Mouse (Mus musculus) bone marrow macrophage, adult 2 months (primary cell): Measurements from ENCODE around the gene Brk1. TPM values are rescaled to one million over a fixed set of nuclear protein-coding genes. Genes with fewer than 3 reads are reported as not detected.

ENCODE experiments used
- H3K27ac ChIP-seq: 2 replicates; pipeline ENCODE4 v1.5.1; 2012; ENCODE audit warnings: low read depth, low read length; ENCODE audit not compliant: insufficient read depth
- H3K4me1 ChIP-seq: 2 replicates; pipeline ENCODE4 v1.6.1; 2012; ENCODE audit warnings: low read length; ENCODE audit not compliant: control insufficient read depth, insufficient read depth
- H3K4me3 ChIP-seq: 2 replicates; pipeline ENCODE4 v1.5.1; 2012; ENCODE audit warnings: mild to moderate bottlenecking, low read length, moderate library complexity; ENCODE audit not compliant: insufficient read depth
- CTCF ChIP-seq: IDR thresholded peaks from 2 replicates; pipeline ENCODE4 v1.5.1; 2012; ENCODE audit warnings: low read depth, mild to moderate bottlenecking, low read length, moderate library complexity
- POLR2A ChIP-seq: IDR thresholded peaks from 2 replicates; pipeline ENCODE4 v1.6.1; 2012; ENCODE audit warnings: mild to moderate bottlenecking, low read depth, low read length, borderline replicate concordance
- polyA plus RNA-seq: library from polyadenylated mRNA; stranded (reverse); fragments of >200 nt; gene quantifications from 2 replicates; pipeline ENCODE4 v1.2.4, GENCODE M21; 2012; ENCODE audit not compliant: missing spikeins, insufficient read depth, insufficient read length

Brk1 gene
- polyA plus RNA-seq, 1 experiment = 300 TPM

DNA sequence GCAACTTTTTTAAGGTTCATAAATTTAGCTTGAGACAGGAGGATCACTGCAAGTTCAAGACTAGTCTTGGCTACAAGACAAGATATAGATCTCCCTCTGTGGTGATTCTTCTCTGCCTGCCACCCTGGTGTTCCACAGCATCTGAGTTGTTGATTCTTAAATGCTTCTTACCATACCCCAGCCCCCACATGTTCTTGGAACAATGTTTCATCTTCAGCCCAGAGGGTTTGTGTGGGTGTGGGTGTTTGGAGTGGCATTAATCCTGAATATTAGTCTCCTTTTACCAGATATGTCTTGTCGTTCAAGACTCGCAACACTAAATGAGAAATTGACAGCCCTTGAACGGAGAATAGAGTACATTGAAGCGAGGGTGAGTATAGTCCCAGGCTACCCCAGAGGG is 10.9 kb downstream of the Brk1 start:
- no peak overlapping the region for H3K4me3 ChIP-seq
- TF ChIP-seq POLR2A (no peak), CTCF (no peak)
- H3K27ac ChIP-seq = no peak overlapping the region
- H3K4me1 ChIP-seq = peaks cover 3% of the 10 kb centered on the region; the same call in 1 of the 2 replicates

DNA sequence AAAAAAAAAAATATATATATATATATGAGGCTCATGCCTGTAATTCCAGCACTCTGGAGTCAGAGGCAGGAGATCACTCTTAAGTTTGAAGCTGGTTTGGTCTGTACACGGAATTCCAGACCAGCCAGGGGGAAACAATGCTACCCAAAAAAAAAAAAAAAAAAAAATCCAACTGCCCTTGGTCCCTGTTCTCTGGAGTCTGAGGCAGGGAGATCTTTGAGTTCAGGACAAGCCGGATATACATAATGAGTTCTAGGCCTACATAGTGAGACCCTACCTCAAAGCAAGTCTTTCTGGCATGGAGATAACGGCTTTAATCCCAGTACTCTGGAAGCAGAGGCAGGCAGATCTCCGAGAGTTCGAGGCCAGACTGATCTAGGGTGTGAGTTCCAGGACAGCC is 18.8 kb downstream of the Brk1 start:
- Histone ChIP-seq H3K4me1 (peaks cover 19% of the 10 kb centered on the region), H3K4me3 (peak overlapping the region; percentile 57), H3K27ac (no peak overlapping the region)
- no peak for TF ChIP-seq CTCF
- TF ChIP-seq POLR2A = no peak

DNA sequence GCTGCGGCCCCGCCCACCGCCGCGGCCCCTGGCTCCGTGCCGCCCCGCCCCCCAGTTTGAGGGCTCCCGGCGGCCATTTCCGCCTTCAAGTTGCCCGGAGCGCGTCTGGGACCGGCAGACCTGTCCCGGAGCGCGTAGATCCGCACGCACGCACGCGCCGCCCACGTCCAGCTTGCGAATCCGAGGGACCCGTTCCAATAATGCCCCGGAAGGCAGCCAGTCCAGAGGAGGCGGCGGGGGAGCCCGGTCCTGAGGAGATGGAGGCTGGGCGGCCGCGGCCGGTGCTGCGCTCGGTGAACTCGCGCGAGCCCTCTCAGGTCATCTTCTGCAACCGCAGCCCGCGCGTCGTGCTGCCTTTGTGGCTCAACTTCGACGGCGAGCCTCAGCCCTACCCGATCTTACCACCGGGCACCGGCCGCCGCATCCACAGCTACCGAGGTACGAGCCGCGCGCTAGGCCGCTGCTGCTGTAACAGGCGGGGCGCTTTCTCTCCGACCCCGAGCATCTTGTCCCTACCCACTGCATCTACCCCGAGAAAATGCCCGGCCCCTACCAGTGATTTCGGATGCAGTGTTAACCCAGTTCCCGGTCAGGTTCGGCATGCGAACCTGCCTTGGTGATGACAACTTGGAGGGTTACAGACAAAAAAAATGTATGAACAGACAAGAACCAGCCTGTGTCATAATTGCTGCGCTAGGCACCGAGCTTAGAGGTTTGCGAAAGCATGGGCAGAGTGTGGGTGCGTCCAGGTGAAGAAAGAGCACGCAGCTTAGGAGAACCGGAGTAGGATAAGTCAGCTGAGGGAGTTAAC is 19.6 kb downstream of the Brk1 start, which contains the start of gene Vhl:
Vhl (plus strand) TSS at position 19 of the 811 bp plus-strand sequence.
- TF ChIP-seq POLR2A (no peak), CTCF (no peak)
- peak within 1 kb of the TSS; percentile 49 for H3K27ac ChIP-seq
- peak within 1 kb of the TSS; percentile 81 for H3K4me3 ChIP-seq
- H3K4me1 ChIP-seq = peaks cover 22% of the 10 kb centered on the region

DNA sequence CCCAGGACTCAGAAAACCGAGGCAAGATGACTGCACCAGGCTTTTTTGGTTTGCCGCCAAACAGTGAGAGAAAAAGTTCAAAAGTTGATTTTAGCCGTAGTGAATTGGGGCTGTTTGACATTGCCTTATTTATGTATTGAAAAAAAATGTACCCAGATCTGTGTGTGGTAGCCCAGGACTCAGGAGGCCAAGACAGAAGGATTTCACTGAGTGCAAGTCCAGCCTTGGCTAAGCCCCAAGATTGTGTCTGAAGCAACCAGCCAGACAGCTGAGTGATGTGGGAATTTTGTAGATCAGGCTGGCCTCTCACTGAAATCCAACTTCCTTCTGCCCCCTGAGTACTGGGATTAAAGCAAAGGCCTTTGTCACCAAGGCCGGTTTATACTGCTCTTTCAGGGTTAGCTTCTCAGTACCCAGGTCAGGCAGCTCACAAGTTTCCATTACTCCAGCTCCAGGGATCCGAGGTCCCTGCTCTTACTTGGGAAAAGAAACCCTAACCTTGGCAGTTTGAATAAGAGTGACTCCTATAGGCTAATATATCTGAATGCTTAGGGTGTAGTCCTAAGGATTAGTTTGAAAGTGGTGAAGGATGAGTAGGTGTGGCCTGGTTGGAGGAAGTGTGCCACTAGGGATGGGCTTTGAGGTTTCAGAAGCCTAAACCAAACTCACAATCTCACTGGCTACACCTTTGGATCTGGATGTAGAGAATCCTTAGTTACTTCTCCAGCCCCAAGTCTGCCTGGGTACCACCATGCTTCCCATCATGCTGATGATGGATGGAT is 20.6 kb downstream of the Brk1 start:
- no peak for TF ChIP-seq CTCF
- TF ChIP-seq POLR2A = no peak
- Histone ChIP-seq H3K4me3 (peak overlapping the region; percentile 81), H3K4me1 (peaks cover 32% of the 10 kb centered on the region), H3K27ac (no peak overlapping the region)

DNA sequence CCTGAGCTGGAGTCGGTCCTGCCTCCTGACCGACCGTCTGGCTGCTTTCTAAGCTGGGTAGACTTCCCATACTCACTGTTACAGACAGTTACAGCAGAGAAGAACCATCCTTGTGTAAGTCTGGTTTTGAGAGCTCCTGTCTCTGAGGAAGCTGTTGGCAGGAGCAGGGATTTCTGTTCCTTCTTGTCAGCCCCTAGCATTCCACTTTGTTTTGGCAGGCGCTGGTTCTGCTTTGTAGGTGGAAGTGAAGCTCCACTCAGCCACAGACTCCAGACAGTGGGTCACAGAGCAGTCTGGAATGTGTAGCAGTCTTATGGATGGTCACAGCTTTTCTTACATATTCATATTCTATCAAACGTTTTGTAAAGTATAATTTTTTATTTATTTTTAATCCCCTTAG is 25.8 kb downstream of the Brk1 start:
- H3K4me1 ChIP-seq = peaks cover 28% of the 10 kb centered on the region
- H3K4me3 ChIP-seq = no peak overlapping the region
- TF ChIP-seq CTCF = no peak
- no peak for TF ChIP-seq POLR2A
- H3K27ac ChIP-seq = peak overlapping the region; percentile 65

DNA sequence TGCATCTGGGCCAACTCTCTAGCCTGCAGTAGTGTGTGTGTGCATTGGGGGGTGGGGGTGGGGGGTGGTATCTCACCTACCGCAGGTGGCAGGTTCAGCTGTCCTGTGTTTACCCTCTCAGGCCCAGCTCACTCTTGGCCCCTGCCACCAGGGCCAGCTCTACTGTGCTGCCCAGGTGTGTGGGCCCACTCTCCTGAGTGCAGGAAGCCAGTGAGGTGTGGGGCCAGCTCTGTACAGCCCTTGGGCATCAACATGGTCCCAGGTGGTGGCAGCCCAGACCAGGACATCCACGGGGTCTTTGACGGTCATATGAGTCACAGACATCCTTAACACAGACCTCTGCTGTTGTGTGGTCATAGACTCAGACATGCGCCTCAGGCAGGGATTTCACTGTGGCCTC is 28.3 kb downstream of the Brk1 start:
- TF ChIP-seq POLR2A (no peak), CTCF (no peak)
- Histone ChIP-seq H3K27ac (no peak overlapping the region), H3K4me1 (peaks cover 22% of the 10 kb centered on the region), H3K4me3 (no peak overlapping the region)

DNA sequence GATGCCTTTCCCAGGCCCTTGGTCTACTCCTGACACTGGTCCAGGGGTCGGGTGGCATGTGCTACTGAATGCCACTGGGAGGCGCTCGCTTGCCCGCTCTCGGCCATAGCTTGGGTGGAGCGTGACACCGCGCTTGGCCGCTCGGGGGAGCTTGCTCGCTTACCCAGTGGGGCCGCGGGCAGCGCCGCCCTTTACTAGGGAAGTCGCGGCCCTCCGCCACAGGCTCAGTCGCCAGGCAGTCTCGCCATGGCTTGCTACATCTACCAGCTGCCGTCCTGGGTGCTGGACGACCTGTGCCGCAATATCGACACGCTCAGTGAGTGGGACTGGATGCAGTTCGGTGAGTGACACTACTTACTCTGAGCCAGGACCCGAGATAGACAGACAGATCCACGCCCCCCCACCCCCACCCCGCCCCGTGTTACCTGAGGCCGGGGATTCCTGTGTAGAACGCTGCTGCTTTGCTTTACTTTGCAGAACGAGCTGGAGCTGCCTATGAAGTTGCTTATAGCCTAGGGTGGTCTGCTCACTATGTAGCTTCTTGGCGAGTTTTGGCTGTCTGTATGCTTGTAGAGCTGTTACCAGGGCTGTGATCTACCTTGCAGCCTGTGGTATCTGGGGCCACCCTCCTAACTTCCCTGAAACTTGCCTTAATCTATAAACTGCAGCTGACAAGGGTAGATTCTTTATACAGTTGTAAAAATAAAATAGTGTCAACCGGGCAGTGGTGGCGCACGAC is 33.9 kb downstream of the Brk1 start, which contains the start of gene Irak2:
Irak2 (plus strand) TSS at position 166 of the 739 bp plus-strand sequence.
- Histone ChIP-seq H3K4me3 (peak within 1 kb of the TSS; percentile 83), H3K4me1 (peaks cover 25% of the 10 kb centered on the region), H3K27ac (peak within 1 kb of the TSS; percentile 42)
- peak; percentile 96 for TF ChIP-seq CTCF
- 0 out of 2 replicates have a peak, but pooled peaks have one; percentile 30 for TF ChIP-seq POLR2A

DNA sequence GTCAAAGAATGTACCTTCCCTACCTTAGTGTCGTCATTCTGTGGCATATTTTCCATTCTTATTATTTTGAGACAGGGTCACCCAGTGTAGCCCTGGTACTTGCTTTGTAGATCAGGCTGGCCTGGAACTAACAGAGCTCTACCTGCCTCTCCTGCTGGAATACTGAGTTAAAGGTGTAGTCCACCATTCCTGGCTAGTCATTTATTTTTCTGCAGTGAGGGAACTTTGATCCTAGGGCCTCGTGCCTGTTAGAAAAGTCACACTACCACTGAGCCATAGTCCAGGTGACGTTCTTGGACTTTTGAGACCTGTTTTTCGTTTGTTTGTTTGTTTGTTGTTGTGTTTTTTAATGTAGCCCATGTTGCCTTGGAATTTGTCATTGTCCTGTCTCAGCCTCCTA is 34.6 kb downstream of the Brk1 start:
- TF ChIP-seq CTCF (no peak), POLR2A (no peak)
- Histone ChIP-seq H3K27ac (no peak overlapping the region), H3K4me1 (peaks cover 31% of the 10 kb centered on the region), H3K4me3 (peak overlapping the region; percentile 56)

DNA sequence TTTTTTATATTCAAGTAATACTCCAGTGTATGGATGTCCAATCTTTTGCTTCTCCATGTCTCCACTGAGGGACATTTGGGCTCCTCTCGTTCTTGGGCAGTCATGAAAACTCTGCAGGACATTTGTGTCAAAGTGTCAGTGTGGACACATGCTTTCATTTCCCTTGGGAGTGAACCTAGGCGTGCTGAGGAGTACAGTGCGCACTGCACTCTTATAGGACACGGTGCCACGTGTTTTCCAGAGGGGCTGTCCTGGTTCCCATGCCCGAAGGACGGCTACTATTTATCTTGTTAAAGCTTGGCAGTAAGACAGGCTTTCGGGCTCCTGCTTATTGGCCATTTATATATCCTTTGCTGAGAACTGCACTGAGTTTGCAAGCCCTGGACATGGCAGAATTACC is 38.0 kb downstream of the Brk1 start:
- TF ChIP-seq POLR2A (no peak), CTCF (no peak)
- Histone ChIP-seq H3K4me1 (peaks cover 52% of the 10 kb centered on the region), H3K4me3 (no peak overlapping the region), H3K27ac (no peak overlapping the region)
